ENCODE assay signal across 8 mouse cellular contexts in genomic region chr17:84465753-84466608, GRCm38 (mm10). TPM values are rescaled to one million over a fixed set of nuclear protein-coding genes. Genes with fewer than 3 reads are reported as not detected.
DNase-seq lines count a peak whose midpoint lies in the region; ATAC-seq lines count a peak whose summit lies in the region.

Gene Thada, minus strand, starts transcription at chr17:84466205.

- peak within 1 kb of the TSS; percentile 88 for H3K4me3 ChIP-seq in lung, embryonic 16.5 days (ENCODE audit: low read length)

- H3K27me3 ChIP-seq in lung, embryonic 16.5 days (ENCODE audit: control insufficient read depth, insufficient read depth, low read depth, low read length) = no peaks in the 10 kb centered on the region

- H3K4me2 ChIP-seq in lung, embryonic 16.5 days (ENCODE audit: low read depth, low read length) = peak within 1 kb of the TSS; percentile 82

- WGBS in lung, embryonic 16.5 days = under 1% methylated on average over 67 of the region's 67 CpGs

- H3K4me1 ChIP-seq in lung, embryonic 16.5 days (replicated peaks; ENCODE audit: control insufficient read depth, insufficient read depth, low read length) = peaks cover 6% of the 10 kb centered on the region

- H3K27ac ChIP-seq in lung, embryonic 16.5 days (ENCODE audit: low read length) = peak within 1 kb of the TSS; percentile 74

- H3K36me3 ChIP-seq in lung, embryonic 16.5 days (ENCODE audit: control insufficient read depth, insufficient read depth, low read length) = no peaks in the 10 kb centered on the region

- DNase-seq in MEL-GATA-1-ER (ENCODE audit: extremely low read depth, low read depth) = peak; percentile 94
- peak; percentile 98 for DNase-seq in cerebellum, adult 8-10 months
- DNase-seq in forelimb bud, embryonic 11.5 days (ENCODE audit: low read depth, low spot score) = peak; percentile 100
- DNase-seq in layer of hippocampus, adult 9-10 months (ENCODE audit: low spot score) = peak; percentile 97
- peak; percentile 98 for DNase-seq in ovary, postnatal 10 days (ENCODE audit: low spot score)
- peak; percentile 96 to 99 for DNase-seq in thymus, postnatal 10 days (ENCODE audit: low spot score in 2 of 2)

- no peaks in the 10 kb centered on the region for H3K9me3 ChIP-seq in lung, embryonic 16.5 days (ENCODE audit: control insufficient read depth, low read length)

- H3K9ac ChIP-seq in lung, embryonic 16.5 days (ENCODE audit: low read length) = peak within 1 kb of the TSS; percentile 86

- ATAC-seq in hematopoietic stem cell, adult 5-6 weeks (replicated peaks in 1 of 2; ENCODE audit: insufficient read depth in 1 of 2, low FRiP score in 2 of 2, low TSS enrichment in 1 of 2, low read depth in 1 of 2, poor library complexity in 2 of 2, severe bottlenecking in 2 of 2) = peak; percentile 97 to 98
- ATAC-seq in lung, embryonic 16.5 days (ENCODE audit: low read depth) = peak; percentile 99

RNA-seq across cellular contexts. Expression of gene Thada, which starts in this region (rescaled TPM):
- 29.8 and 49.2 TPM in 2 replicates for total RNA-seq in hematopoietic stem cell, adult 5-6 weeks (2017)
- polyA plus RNA-seq in lung, embryonic 16.5 days (2015; fragmentation: Nextera tagmentation; extraction: Ambion mirVana) = 7.8 and 8.6 TPM in 2 replicates

Comparison
In these comparisons a context has a peak if more than half of its experiments do, and no peak if none do; other contexts are left out.
1. Peak in every context shown above with its lines: DNase-seq, ATAC-seq, H3K4me3 ChIP-seq and H3K27ac ChIP-seq.